ENCODE assay signal across 24 mouse cellular contexts in the genomic region with DNA sequence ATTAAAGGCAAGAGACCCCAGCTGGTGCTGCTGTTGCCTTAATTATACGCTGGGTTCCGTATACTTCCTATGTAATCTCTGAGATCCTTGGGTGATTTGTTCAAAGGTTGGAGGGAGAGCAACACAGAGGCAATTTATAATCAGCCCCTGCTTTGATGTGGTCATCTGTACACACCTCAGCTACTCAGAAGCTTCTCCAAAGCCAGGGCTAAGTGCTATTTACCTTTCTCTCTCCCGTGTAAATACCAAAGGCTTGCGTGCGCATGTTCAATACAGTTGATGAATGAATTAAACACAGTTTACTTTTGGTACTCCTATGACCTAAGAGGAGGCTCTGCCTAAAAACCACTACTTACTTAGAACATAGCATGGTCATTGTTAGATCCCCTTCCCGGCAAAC.
A peak's percentile ranks its signal among the peaks of the same experiment; 100 is the strongest.
DNase-seq lines count a peak whose midpoint lies in the region; ATAC-seq lines count a peak whose summit lies in the region.
"Had no signal": no experiment of that assay in that cellular context is flagged by ENCODE, and none has a peak within 500 bp of the region (broad histone marks: within the 10 kb centered on the region; RNA-seq: fewer than 3 reads in every experiment).

No protein-coding gene starts in this region.

- 62% methylated on average over 6 of the region's 6 CpGs for WGBS in kidney, embryonic 14.5 days
- WGBS in kidney, embryonic 15.5 days, result 59% methylated on average over 6 of the region's 6 CpGs
- WGBS in liver, embryonic 13.5 days (ENCODE audit: insufficient replicate concordance), result 85% methylated on average over 6 of the region's 6 CpGs
- 61% methylated on average over 6 of the region's 6 CpGs for WGBS in lung, embryonic 16.5 days
- WGBS in stomach, embryonic 15.5 days, result 59% methylated on average over 6 of the region's 6 CpGs

- H3K4me3 ChIP-seq in kidney, embryonic 14.5 days (ENCODE audit: low read length), result no peak overlapping the region
- no peak overlapping the region for H3K4me3 ChIP-seq in kidney, embryonic 15.5 days (replicated peaks)
- H3K4me3 ChIP-seq in liver, embryonic 13.5 days (replicated peaks), result no peak overlapping the region
- H3K4me3 ChIP-seq in lung, embryonic 16.5 days (ENCODE audit: low read length), result no peak overlapping the region
- no peak overlapping the region for H3K4me3 ChIP-seq in stomach, embryonic 15.5 days (replicated peaks)
- H3K4me3 ChIP-seq: gastrocnemius, adult 2 months; hindbrain, embryonic 10.5 days; intestine, embryonic 15.5 days; layer of hippocampus, adult 2 months; limb, embryonic 10.5 days; midbrain, embryonic 15.5 days; neural tube, embryonic 12.5 days had no signal

- H3K9ac ChIP-seq in kidney, embryonic 14.5 days (ENCODE audit: low read depth, low read length), result no peak overlapping the region
- H3K9ac ChIP-seq in kidney, embryonic 15.5 days, result no peak overlapping the region
- H3K9ac ChIP-seq in liver, embryonic 13.5 days, result no peak overlapping the region
- no peak overlapping the region for H3K9ac ChIP-seq in lung, embryonic 16.5 days (ENCODE audit: low read length)
- H3K9ac ChIP-seq in stomach, embryonic 15.5 days, result no peak overlapping the region
- H3K9ac ChIP-seq: intestine, embryonic 15.5 days; midbrain, embryonic 15.5 days; neural tube, embryonic 12.5 days had no signal

- H3K4me1 ChIP-seq in kidney, embryonic 14.5 days (ENCODE audit: control insufficient read depth, insufficient read depth, low read length), result no peaks in the 10 kb centered on the region
- H3K4me1 ChIP-seq in kidney, embryonic 15.5 days, result peaks cover 19% of the 10 kb centered on the region
- H3K4me1 ChIP-seq in liver, embryonic 13.5 days (replicated peaks), result no peaks in the 10 kb centered on the region; the same call in 1 of the 2 replicates
- peaks cover 16% of the 10 kb centered on the region for H3K4me1 ChIP-seq in lung, embryonic 16.5 days (replicated peaks; ENCODE audit: control insufficient read depth, insufficient read depth, low read length)
- 0 out of 2 replicates have a peak, but pooled peaks cover 4% of the 10 kb centered on the region for H3K4me1 ChIP-seq in stomach, embryonic 15.5 days
- H3K4me1 ChIP-seq: intestine, embryonic 15.5 days; midbrain, embryonic 15.5 days; neural tube, embryonic 12.5 days had no signal

- no peaks in the 10 kb centered on the region for H3K9me3 ChIP-seq in kidney, embryonic 14.5 days (ENCODE audit: control insufficient read depth, low read length)
- H3K9me3 ChIP-seq in kidney, embryonic 15.5 days (replicated peaks), result no peaks in the 10 kb centered on the region
- H3K9me3 ChIP-seq in liver, embryonic 13.5 days (replicated peaks), result no peaks in the 10 kb centered on the region
- no peaks in the 10 kb centered on the region for H3K9me3 ChIP-seq in lung, embryonic 16.5 days (ENCODE audit: control insufficient read depth, low read length)
- no peaks in the 10 kb centered on the region for H3K9me3 ChIP-seq in stomach, embryonic 15.5 days
- H3K9me3 ChIP-seq: hindbrain, embryonic 10.5 days; intestine, embryonic 15.5 days; limb, embryonic 10.5 days; midbrain, embryonic 15.5 days; neural tube, embryonic 12.5 days had no signal

- H3K36me3 ChIP-seq in kidney, embryonic 14.5 days (ENCODE audit: control insufficient read depth, insufficient read depth, low read length), result no peaks in the 10 kb centered on the region
- H3K36me3 ChIP-seq in kidney, embryonic 15.5 days, result no peaks in the 10 kb centered on the region
- no peaks in the 10 kb centered on the region for H3K36me3 ChIP-seq in liver, embryonic 13.5 days
- H3K36me3 ChIP-seq in lung, embryonic 16.5 days (ENCODE audit: control insufficient read depth, insufficient read depth, low read length), result no peaks in the 10 kb centered on the region
- no peaks in the 10 kb centered on the region for H3K36me3 ChIP-seq in stomach, embryonic 15.5 days
- H3K36me3 ChIP-seq: hindbrain, embryonic 10.5 days; intestine, embryonic 15.5 days; limb, embryonic 10.5 days; midbrain, embryonic 15.5 days; neural tube, embryonic 12.5 days had no signal

- no peak overlapping the region for H3K27ac ChIP-seq in kidney, embryonic 14.5 days (ENCODE audit: low read depth, low read length)
- H3K27ac ChIP-seq in kidney, embryonic 15.5 days, result no peak overlapping the region
- no peak overlapping the region for H3K27ac ChIP-seq in liver, embryonic 13.5 days
- peak overlapping the region; percentile 54 for H3K27ac ChIP-seq in lung, embryonic 16.5 days (ENCODE audit: low read length)
- no peak overlapping the region for H3K27ac ChIP-seq in stomach, embryonic 15.5 days
- H3K27ac ChIP-seq: gastrocnemius, adult 2 months; hindbrain, embryonic 10.5 days; intestine, embryonic 15.5 days; layer of hippocampus, adult 2 months; limb, embryonic 10.5 days; macrophage; midbrain, embryonic 15.5 days; neural tube, embryonic 12.5 days had no signal

- H3K4me2 ChIP-seq in kidney, embryonic 14.5 days (replicated peaks; ENCODE audit: low read depth, low read length), result no peak overlapping the region
- H3K4me2 ChIP-seq in kidney, embryonic 15.5 days, result no peak overlapping the region
- H3K4me2 ChIP-seq in liver, embryonic 13.5 days, result no peak overlapping the region
- H3K4me2 ChIP-seq in lung, embryonic 16.5 days (ENCODE audit: low read depth, low read length), result no peak overlapping the region
- no peak overlapping the region for H3K4me2 ChIP-seq in stomach, embryonic 15.5 days
- H3K4me2 ChIP-seq: heart, embryonic 11.5 days; intestine, embryonic 15.5 days; midbrain, embryonic 15.5 days; neural tube, embryonic 12.5 days had no signal

- DNase-seq in liver, embryonic 13.5 days, result no peak
- no peak for DNase-seq in adrenal gland, postnatal 36 days
- DNase-seq in spleen, adult 18-20 months, result no peak
- DNase-seq: adrenal gland, postnatal 14 days; cerebellum, adult 9-10 months; gastrocnemius, adult 2 months; kidney, adult 8-10 months; kidney, postnatal 25 days; right cerebral cortex, postnatal 25 days; thymus, postnatal 36 days had no signal

- peak; percentile 32; the same call in 1 of the 2 replicates for ATAC-seq in kidney, embryonic 14.5 days (ENCODE audit: low FRiP score, low TSS enrichment)
- no peak for ATAC-seq in kidney, embryonic 15.5 days (replicated peaks; ENCODE audit: low FRiP score)
- ATAC-seq in liver, embryonic 13.5 days (ENCODE audit: low read depth), result peak; percentile 68
- ATAC-seq in lung, embryonic 16.5 days (ENCODE audit: low read depth), result peak; percentile 76
- peak; percentile 82 for ATAC-seq in stomach, embryonic 15.5 days (ENCODE audit: insufficient read depth, low FRiP score, low read depth)
- ATAC-seq: forebrain, embryonic 14.5 days; hindbrain, embryonic 16.5 days; intestine, embryonic 15.5 days; midbrain, embryonic 15.5 days had no signal

- no peaks in the 10 kb centered on the region for H3K27me3 ChIP-seq in kidney, embryonic 14.5 days (ENCODE audit: control insufficient read depth, insufficient read depth, low read length)
- H3K27me3 ChIP-seq in kidney, embryonic 15.5 days, result no peaks in the 10 kb centered on the region
- no peaks in the 10 kb centered on the region for H3K27me3 ChIP-seq in liver, embryonic 13.5 days
- H3K27me3 ChIP-seq in lung, embryonic 16.5 days (ENCODE audit: control insufficient read depth, insufficient read depth, low read depth, low read length), result no peaks in the 10 kb centered on the region
- no peaks in the 10 kb centered on the region for H3K27me3 ChIP-seq in stomach, embryonic 15.5 days (replicated peaks)
- H3K27me3 ChIP-seq: intestine, embryonic 15.5 days; midbrain, embryonic 15.5 days; neural tube, embryonic 12.5 days had no signal
